Mouse (Mus musculus): ENCODE results near the gene Smtnl2. TPM values are rescaled to one million over a fixed set of nuclear protein-coding genes. Genes with fewer than 3 reads are reported as not detected.

Gene Smtnl2
- polyA plus RNA-seq, 1 experiment from 2014 or later: 3.5 TPM

DNA sequence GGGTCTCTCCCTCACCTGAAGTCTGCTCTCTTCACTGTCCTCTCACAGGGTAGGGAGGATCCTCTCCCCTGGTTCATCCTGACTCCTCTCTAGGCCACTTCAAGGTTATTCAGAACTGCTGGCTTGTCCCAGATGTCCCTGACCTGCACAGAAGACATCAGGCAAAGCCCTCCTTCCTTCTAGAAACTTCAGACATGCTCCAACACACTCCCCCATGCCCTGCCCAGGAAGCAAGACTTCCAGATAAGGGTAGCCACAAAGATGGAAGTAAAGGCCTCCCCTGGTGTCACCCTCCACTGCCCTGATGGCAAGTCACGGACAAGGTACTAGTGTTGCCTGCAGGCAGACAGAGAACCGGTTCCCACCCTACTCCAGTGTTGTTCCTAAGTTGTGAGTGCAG, 16.8 kb downstream of the Smtnl2 start:
- Histone ChIP-seq H3K4me1 (ENCODE audit: insufficient read depth) (no peaks in the 10 kb centered on the region), H3K27me3 (ENCODE audit: insufficient read depth, low read length) (no peaks in the 10 kb centered on the region), H3K9ac (replicated peaks) (no peak overlapping the region), H3K27ac (ENCODE audit: low read depth) (no peak overlapping the region), H3K4me2 (ENCODE audit: low read depth, low read length) (no peak overlapping the region), H3K4me3 (ENCODE audit: low read depth, low read length) (no peak overlapping the region), H3K9me3 (ENCODE audit: low read length) (no peaks in the 10 kb centered on the region), H3K36me3 (replicated peaks; ENCODE audit: insufficient read depth, low read length) (no peaks in the 10 kb centered on the region)
- ATAC-seq (no peak), DNase-seq (no peak)
- 28% methylated on average over 2 of the region's 2 CpGs for WGBS (ENCODE audit: insufficient replicate concordance)
- TF ChIP-seq CTCF (IDR thresholded peaks at IDR 0.05; ENCODE audit: low read depth): no peak
- TF ChIP-seq EP300 (IDR thresholded peaks at IDR 0.05; ENCODE audit: low read depth): no peak

GRCm38 (mm10) chr11:72393669-72394068, 17.8 kb downstream of the Smtnl2 start:
- no peaks in the 10 kb centered on the region for H3K9me3 ChIP-seq (ENCODE audit: low read length)
- no peaks in the 10 kb centered on the region for H3K4me1 ChIP-seq (ENCODE audit: insufficient read depth)
- H3K9ac ChIP-seq (replicated peaks): no peak overlapping the region
- H3K36me3 ChIP-seq (replicated peaks; ENCODE audit: insufficient read depth, low read length): no peaks in the 10 kb centered on the region
- no peak overlapping the region for H3K27ac ChIP-seq (ENCODE audit: low read depth)
- DNase-seq (no peak), ATAC-seq (no peak)
- no peak for TF ChIP-seq EP300 (IDR thresholded peaks at IDR 0.05; ENCODE audit: low read depth)
- no peak for TF ChIP-seq CTCF (IDR thresholded peaks at IDR 0.05; ENCODE audit: low read depth)
- H3K27me3 ChIP-seq (ENCODE audit: insufficient read depth, low read length): no peaks in the 10 kb centered on the region
- WGBS (ENCODE audit: insufficient replicate concordance): 71% methylated on average over 5 of the region's 5 CpGs
- H3K4me2 ChIP-seq (ENCODE audit: low read depth, low read length): no peak overlapping the region
- H3K4me3 ChIP-seq (ENCODE audit: low read depth, low read length): no peak overlapping the region

GRCm38 (mm10) chr11:72393243-72393642, 18.3 kb downstream of the Smtnl2 start:
- Histone ChIP-seq H3K4me3 (ENCODE audit: low read depth, low read length) (no peak overlapping the region), H3K4me2 (ENCODE audit: low read depth, low read length) (no peak overlapping the region), H3K36me3 (replicated peaks; ENCODE audit: insufficient read depth, low read length) (no peaks in the 10 kb centered on the region), H3K9me3 (ENCODE audit: low read length) (no peaks in the 10 kb centered on the region), H3K9ac (replicated peaks) (no peak overlapping the region), H3K27me3 (ENCODE audit: insufficient read depth, low read length) (no peaks in the 10 kb centered on the region), H3K4me1 (ENCODE audit: insufficient read depth) (no peaks in the 10 kb centered on the region), H3K27ac (ENCODE audit: low read depth) (no peak overlapping the region)
- TF ChIP-seq CTCF (IDR thresholded peaks at IDR 0.05; ENCODE audit: low read depth) (no peak), EP300 (IDR thresholded peaks at IDR 0.05; ENCODE audit: low read depth) (no peak)
- DNase-seq: no peak
- WGBS (ENCODE audit: insufficient replicate concordance): 62% methylated on average over 3 of the region's 3 CpGs
- no peak for ATAC-seq

DNA sequence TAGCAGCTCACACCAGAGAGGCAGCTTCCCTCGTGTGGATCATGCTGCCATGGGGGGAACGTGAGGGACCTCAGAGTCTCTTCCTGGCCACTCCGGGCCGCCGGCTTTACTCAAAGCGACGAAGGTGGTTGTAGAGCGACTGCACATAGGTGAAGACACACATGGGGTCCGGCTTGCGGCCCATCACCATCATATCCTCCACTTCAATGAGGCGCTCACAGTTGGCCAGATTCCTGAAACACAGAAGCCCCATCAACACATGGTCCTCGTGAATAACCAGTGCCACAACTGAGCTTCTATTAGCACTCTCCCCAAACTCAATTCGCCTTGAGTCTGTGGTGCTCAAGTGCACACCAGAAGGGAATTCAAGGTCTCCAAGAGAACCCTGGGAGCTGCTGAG, 20.3 kb downstream of the Smtnl2 start:
- WGBS (ENCODE audit: insufficient replicate concordance): 88% methylated on average over 13 of the region's 13 CpGs
- Histone ChIP-seq H3K9me3 (ENCODE audit: low read length) (no peaks in the 10 kb centered on the region), H3K4me1 (ENCODE audit: insufficient read depth) (no peaks in the 10 kb centered on the region), H3K27me3 (ENCODE audit: insufficient read depth, low read length) (no peaks in the 10 kb centered on the region), H3K4me2 (ENCODE audit: low read depth, low read length) (no peak overlapping the region), H3K9ac (replicated peaks) (no peak overlapping the region), H3K27ac (ENCODE audit: low read depth) (no peak overlapping the region), H3K4me3 (ENCODE audit: low read depth, low read length) (no peak overlapping the region), H3K36me3 (replicated peaks; ENCODE audit: insufficient read depth, low read length) (no peaks in the 10 kb centered on the region)
- DNase-seq: no peak
- ATAC-seq: no peak
- no peak for TF ChIP-seq CTCF (IDR thresholded peaks at IDR 0.05; ENCODE audit: low read depth)
- TF ChIP-seq EP300 (IDR thresholded peaks at IDR 0.05; ENCODE audit: low read depth): no peak

DNA sequence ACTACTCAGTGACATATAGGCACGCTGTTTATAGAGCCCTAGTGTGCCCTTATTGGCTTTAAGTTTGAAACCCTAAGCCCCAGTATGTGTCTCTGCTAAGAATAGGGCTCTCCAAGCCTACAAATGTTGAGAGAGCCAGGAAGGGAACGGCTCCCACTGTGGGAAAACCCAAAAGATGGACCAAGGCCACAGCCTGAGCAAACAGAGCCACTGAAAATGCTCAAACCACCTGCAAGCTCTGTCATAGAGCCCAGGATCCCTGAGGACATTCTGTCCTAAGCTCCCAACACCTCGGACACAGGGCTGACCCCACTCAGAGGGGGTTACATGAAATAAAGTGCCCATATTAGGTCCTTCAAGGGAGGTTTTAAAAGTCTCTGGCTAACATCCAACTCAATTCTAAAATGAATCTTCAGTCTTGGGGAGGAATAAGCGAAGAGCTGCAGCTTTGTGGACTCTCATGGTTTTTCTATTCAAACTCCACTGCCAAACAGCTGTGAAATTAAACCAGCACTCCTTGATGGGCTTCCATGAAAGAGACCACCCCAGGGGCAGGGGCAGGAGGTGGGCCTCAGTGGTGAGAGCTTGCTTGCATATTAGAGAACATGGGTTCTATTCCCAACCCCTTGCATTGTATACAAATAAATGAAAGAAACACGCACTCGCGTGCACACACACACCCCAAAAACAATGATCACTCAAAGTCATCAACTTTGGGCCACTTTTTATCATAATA, 21.9 kb downstream of the Smtnl2 start:
- Histone ChIP-seq H3K27ac (ENCODE audit: low read depth) (no peak overlapping the region), H3K4me3 (ENCODE audit: low read depth, low read length) (no peak overlapping the region), H3K9ac (replicated peaks) (no peak overlapping the region), H3K4me1 (ENCODE audit: insufficient read depth) (no peaks in the 10 kb centered on the region), H3K27me3 (ENCODE audit: insufficient read depth, low read length) (no peaks in the 10 kb centered on the region), H3K36me3 (replicated peaks; ENCODE audit: insufficient read depth, low read length) (no peaks in the 10 kb centered on the region), H3K9me3 (ENCODE audit: low read length) (no peaks in the 10 kb centered on the region), H3K4me2 (ENCODE audit: low read depth, low read length) (no peak overlapping the region)
- 76% methylated on average over 7 of the region's 7 CpGs for WGBS (ENCODE audit: insufficient replicate concordance)
- TF ChIP-seq EP300 (IDR thresholded peaks at IDR 0.05; ENCODE audit: low read depth): no peak
- no peak for TF ChIP-seq CTCF (IDR thresholded peaks at IDR 0.05; ENCODE audit: low read depth)
- ATAC-seq (no peak), DNase-seq (no peak)

DNA sequence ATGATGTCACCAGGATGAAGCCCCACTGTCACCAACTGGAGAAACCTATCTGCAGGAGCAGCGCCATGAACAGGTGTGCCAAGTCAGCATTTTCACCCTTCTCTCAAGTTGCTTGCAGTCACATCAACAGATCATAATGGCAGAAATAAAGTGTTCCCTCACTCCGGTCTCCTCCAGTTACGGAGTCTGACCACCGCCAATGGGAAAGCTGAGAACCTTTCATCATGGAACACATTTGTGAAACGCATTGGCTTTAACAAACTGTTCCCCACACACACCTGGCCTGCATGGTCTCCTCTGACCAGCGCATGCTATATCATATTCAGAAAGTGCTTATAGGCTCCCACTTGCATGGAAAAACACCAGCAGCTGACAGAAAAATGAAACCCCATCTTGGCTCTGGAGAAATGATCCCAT, 23.4 kb downstream of the Smtnl2 start:
- H3K4me3 ChIP-seq (ENCODE audit: low read depth, low read length): no peak overlapping the region
- H3K9me3 ChIP-seq (ENCODE audit: low read length): no peaks in the 10 kb centered on the region
- H3K27ac ChIP-seq (ENCODE audit: low read depth): no peak overlapping the region
- no peaks in the 10 kb centered on the region for H3K27me3 ChIP-seq (ENCODE audit: insufficient read depth, low read length)
- H3K9ac ChIP-seq (replicated peaks): no peak overlapping the region
- H3K4me1 ChIP-seq (ENCODE audit: insufficient read depth): no peaks in the 10 kb centered on the region
- TF ChIP-seq EP300 (IDR thresholded peaks at IDR 0.05; ENCODE audit: low read depth) (no peak), CTCF (IDR thresholded peaks at IDR 0.05; ENCODE audit: low read depth) (no peak)
- DNase-seq (no peak), ATAC-seq (no peak)
- WGBS (ENCODE audit: insufficient replicate concordance): 91% methylated on average over 6 of the region's 6 CpGs
- no peaks in the 10 kb centered on the region for H3K36me3 ChIP-seq (replicated peaks; ENCODE audit: insufficient read depth, low read length)
- no peak overlapping the region for H3K4me2 ChIP-seq (ENCODE audit: low read depth, low read length)
